Mouse (Mus musculus): Measurements from ENCODE around the gene Clec12a. TPM values are rescaled to one million over a fixed set of nuclear protein-coding genes. Genes with fewer than 3 reads are reported as not detected.

Gene Clec12a
- total and polyA plus RNA-seq, 2 experiments from 2014 or later: 0.36 TPM; not detected in 1

DNA sequence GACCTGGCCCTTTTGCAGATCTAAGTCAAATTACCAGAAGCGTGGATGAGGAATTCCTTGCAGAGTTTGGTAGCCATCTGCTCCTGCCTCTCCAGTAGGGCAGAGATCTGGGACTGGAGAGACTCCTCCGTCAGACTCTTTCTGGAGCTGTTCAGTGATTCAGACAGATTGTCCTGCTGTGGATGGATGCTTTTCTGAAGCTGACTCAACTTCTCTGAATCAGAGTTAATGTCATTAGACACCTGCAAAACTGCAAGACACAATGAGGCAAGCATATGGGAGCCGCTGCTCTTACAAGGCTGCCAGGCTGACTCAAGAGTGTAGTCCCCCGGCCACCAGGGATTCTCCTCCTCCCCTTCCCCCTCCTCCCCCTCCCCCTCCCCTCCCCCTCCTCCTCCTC lies 38.0 kb downstream of the Clec12a start:
- no peak for DNase-seq (ENCODE audit: low spot score)
- Histone ChIP-seq H3K27me3 (ENCODE audit: control insufficient read depth, insufficient read depth, low read length) (no peaks in the 10 kb centered on the region), H3K9me3 (replicated peaks; ENCODE audit: control insufficient read depth, low read length) (0 out of 2 replicates have a peak, but pooled peaks cover 4% of the 10 kb centered on the region), H3K4me1 (ENCODE audit: control insufficient read depth, insufficient read depth) (no peaks in the 10 kb centered on the region), H3K4me2 (ENCODE audit: low read depth, low read length) (no peak overlapping the region), H3K27ac (ENCODE audit: low read depth) (no peak overlapping the region), H3K9ac (replicated peaks; ENCODE audit: low read depth, low read length) (no peak overlapping the region), H3K4me3 (ENCODE audit: low read depth, low read length) (no peak overlapping the region), H3K36me3 (replicated peaks; ENCODE audit: control insufficient read depth, insufficient read depth, low read length) (no peaks in the 10 kb centered on the region)
- no peak for ATAC-seq (ENCODE audit: insufficient read depth, low read depth)
- WGBS: 57% methylated on average over 4 of the region's 4 CpGs
- no peak for TF ChIP-seq EP300 (IDR thresholded peaks at IDR 0.05; ENCODE audit: low read depth)
- no peak for TF ChIP-seq CTCF (IDR thresholded peaks at IDR 0.05; ENCODE audit: low read depth)

- Histone ChIP-seq H3K27me3 (ENCODE audit: control insufficient read depth, insufficient read depth, low read length) (no peaks in the 10 kb centered on the region), H3K36me3 (replicated peaks; ENCODE audit: control insufficient read depth, insufficient read depth, low read length) (no peaks in the 10 kb centered on the region), H3K9ac (replicated peaks; ENCODE audit: low read depth, low read length) (no peak overlapping the region), H3K4me2 (ENCODE audit: low read depth, low read length) (no peak overlapping the region), H3K9me3 (replicated peaks; ENCODE audit: control insufficient read depth, low read length) (no peaks in the 10 kb centered on the region), H3K4me1 (ENCODE audit: control insufficient read depth, insufficient read depth) (no peaks in the 10 kb centered on the region), H3K27ac (ENCODE audit: low read depth) (no peak overlapping the region), H3K4me3 (ENCODE audit: low read depth, low read length) (no peak overlapping the region)
- 57% methylated on average over 1 of the region's 1 CpGs for WGBS
- DNase-seq (ENCODE audit: low spot score) (no peak), ATAC-seq (ENCODE audit: insufficient read depth, low read depth) (no peak)
- no peak for TF ChIP-seq EP300 (IDR thresholded peaks at IDR 0.05; ENCODE audit: low read depth)
- TF ChIP-seq CTCF (IDR thresholded peaks at IDR 0.05; ENCODE audit: low read depth): no peak
Observed at GRCm38 (mm10) chr6:129381736-129382135, 39.2 kb downstream of the Clec12a start.

DNA sequence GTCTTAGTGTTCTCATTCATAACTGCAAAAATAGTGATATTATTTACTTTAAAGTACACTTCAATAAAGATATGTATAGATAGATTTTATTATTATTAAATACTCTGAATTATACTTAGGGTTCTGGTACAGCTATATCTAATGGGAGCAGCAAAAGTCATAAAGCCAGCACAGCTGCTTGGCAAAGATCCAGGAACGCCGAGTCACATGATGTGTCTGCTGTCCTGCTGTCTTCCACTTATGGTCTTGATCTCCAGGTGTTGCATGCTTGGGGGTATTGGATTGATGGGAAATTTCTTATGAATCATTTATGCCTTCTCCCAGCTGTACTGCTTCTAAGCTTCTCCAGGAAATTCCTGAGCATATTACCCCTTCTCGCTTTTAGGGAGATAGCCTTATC lies 41.0 kb downstream of the Clec12a start:
- DNase-seq (ENCODE audit: low spot score): no peak
- H3K27ac ChIP-seq (ENCODE audit: low read depth): no peak overlapping the region
- H3K36me3 ChIP-seq (replicated peaks; ENCODE audit: control insufficient read depth, insufficient read depth, low read length): no peaks in the 10 kb centered on the region
- H3K4me3 ChIP-seq (ENCODE audit: low read depth, low read length): no peak overlapping the region
- WGBS: 55% methylated on average over 3 of the region's 3 CpGs
- H3K9me3 ChIP-seq (replicated peaks; ENCODE audit: control insufficient read depth, low read length): no peaks in the 10 kb centered on the region
- no peaks in the 10 kb centered on the region for H3K4me1 ChIP-seq (ENCODE audit: control insufficient read depth, insufficient read depth)
- H3K27me3 ChIP-seq (ENCODE audit: control insufficient read depth, insufficient read depth, low read length): no peaks in the 10 kb centered on the region
- H3K9ac ChIP-seq (replicated peaks; ENCODE audit: low read depth, low read length): no peak overlapping the region
- H3K4me2 ChIP-seq (ENCODE audit: low read depth, low read length): no peak overlapping the region
- TF ChIP-seq CTCF (IDR thresholded peaks at IDR 0.05; ENCODE audit: low read depth): no peak
- no peak for TF ChIP-seq EP300 (IDR thresholded peaks at IDR 0.05; ENCODE audit: low read depth)
- no peak for ATAC-seq (ENCODE audit: insufficient read depth, low read depth)

GRCm38 (mm10) chr6:129385000-129385399 lies 42.5 kb downstream of the Clec12a start:
- Histone ChIP-seq H3K27ac (ENCODE audit: low read depth) (no peak overlapping the region), H3K9me3 (replicated peaks; ENCODE audit: control insufficient read depth, low read length) (no peaks in the 10 kb centered on the region), H3K27me3 (ENCODE audit: control insufficient read depth, insufficient read depth, low read length) (no peaks in the 10 kb centered on the region), H3K4me3 (ENCODE audit: low read depth, low read length) (no peak overlapping the region), H3K36me3 (replicated peaks; ENCODE audit: control insufficient read depth, insufficient read depth, low read length) (no peaks in the 10 kb centered on the region), H3K4me1 (ENCODE audit: control insufficient read depth, insufficient read depth) (no peaks in the 10 kb centered on the region), H3K9ac (replicated peaks; ENCODE audit: low read depth, low read length) (no peak overlapping the region), H3K4me2 (ENCODE audit: low read depth, low read length) (no peak overlapping the region)
- DNase-seq (ENCODE audit: low spot score) (no peak), ATAC-seq (ENCODE audit: insufficient read depth, low read depth) (no peak)
- WGBS: 58% methylated on average over 4 of the region's 4 CpGs
- TF ChIP-seq CTCF (IDR thresholded peaks at IDR 0.05; ENCODE audit: low read depth): no peak
- no peak for TF ChIP-seq EP300 (IDR thresholded peaks at IDR 0.05; ENCODE audit: low read depth)

DNA sequence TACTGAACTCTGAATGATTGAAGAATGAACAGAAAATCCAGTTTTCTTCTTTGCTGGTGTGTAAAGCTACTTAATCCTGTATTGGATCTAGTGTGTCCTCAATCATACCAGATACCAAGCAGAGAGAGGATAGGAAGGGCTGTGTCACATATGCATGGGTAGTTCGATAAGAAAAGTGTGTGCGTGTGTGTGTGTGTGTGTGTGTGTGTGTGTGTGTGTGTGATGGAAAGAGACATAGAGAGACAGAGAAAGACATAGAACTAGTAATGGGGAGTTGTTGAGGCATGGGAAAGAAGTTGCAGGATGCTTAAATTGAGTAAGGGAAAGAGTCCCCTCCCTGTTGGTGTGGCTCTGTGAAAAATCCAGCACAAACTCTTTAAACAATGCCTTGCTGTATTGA lies 43.3 kb downstream of the Clec12a start, which contains the start of gene Clec12b:
TSS of gene Clec12b (minus strand) at position 101 of the 400 bp plus-strand sequence.
- TF ChIP-seq CTCF (IDR thresholded peaks at IDR 0.05; ENCODE audit: low read depth) (no peak), EP300 (IDR thresholded peaks at IDR 0.05; ENCODE audit: low read depth) (no peak)
- no peak for ATAC-seq (ENCODE audit: insufficient read depth, low read depth)

GRCm38 (mm10) chr6:129393087-129393720 lies 50.7 kb downstream of the Clec12a start:
- no peak overlapping the region for H3K27ac ChIP-seq (ENCODE audit: low read depth)
- TF ChIP-seq CTCF (IDR thresholded peaks at IDR 0.05; ENCODE audit: low read depth) (peak; percentile 61), EP300 (IDR thresholded peaks at IDR 0.05; ENCODE audit: low read depth) (no peak)
- no peak overlapping the region for H3K9ac ChIP-seq (replicated peaks; ENCODE audit: low read depth, low read length)
- WGBS: 17% methylated on average over 2 of the region's 2 CpGs
- ATAC-seq (ENCODE audit: insufficient read depth, low read depth) (no peak), DNase-seq (ENCODE audit: low spot score) (peak; percentile 36)
- no peak overlapping the region for H3K4me3 ChIP-seq (ENCODE audit: low read depth, low read length)
- H3K4me2 ChIP-seq (ENCODE audit: low read depth, low read length): no peak overlapping the region
- H3K4me1 ChIP-seq (ENCODE audit: control insufficient read depth, insufficient read depth): no peaks in the 10 kb centered on the region
- no peaks in the 10 kb centered on the region for H3K9me3 ChIP-seq (replicated peaks; ENCODE audit: control insufficient read depth, low read length)
- no peaks in the 10 kb centered on the region for H3K27me3 ChIP-seq (ENCODE audit: control insufficient read depth, insufficient read depth, low read length)
- no peaks in the 10 kb centered on the region for H3K36me3 ChIP-seq (replicated peaks; ENCODE audit: control insufficient read depth, insufficient read depth, low read length)

More for the DNA sequence above, 43.3 kb downstream of the Clec12a start, which contains the start of gene Clec12b:
- Histone ChIP-seq H3K27ac (ENCODE audit: low read depth) (no peak within 1 kb of the TSS), H3K9me3 (replicated peaks; ENCODE audit: control insufficient read depth, low read length) (no peaks in the 10 kb centered on the region), H3K4me1 (ENCODE audit: control insufficient read depth, insufficient read depth) (no peaks in the 10 kb centered on the region), H3K27me3 (ENCODE audit: control insufficient read depth, insufficient read depth, low read length) (no peaks in the 10 kb centered on the region), H3K9ac (replicated peaks; ENCODE audit: low read depth, low read length) (no peak within 1 kb of the TSS), H3K4me3 (ENCODE audit: low read depth, low read length) (no peak within 1 kb of the TSS), H3K4me2 (ENCODE audit: low read depth, low read length) (no peak within 1 kb of the TSS), H3K36me3 (replicated peaks; ENCODE audit: control insufficient read depth, insufficient read depth, low read length) (no peaks in the 10 kb centered on the region)
- WGBS: 74% methylated on average over 2 of the region's 2 CpGs
- no peak for DNase-seq (ENCODE audit: low spot score)
